Mouse (Mus musculus) left cerebral cortex, adult 2 months (tissue): ENCODE measurements around the gene Iqgap2. TPM values are rescaled to one million over a fixed set of nuclear protein-coding genes. Genes with fewer than 3 reads are reported as not detected.
A peak's percentile ranks its signal among the peaks of the same experiment; 100 is the strongest.

ENCODE experiments used
- DNase-seq, 2 experiments: peaks; one replicate each; pipeline ENCODE4 v3.0.0; 2021 to 2022; ENCODE audit warnings: low spot score in 2 of 2, mixed read lengths in 1 of 2; ENCODE audit errors: extremely low spot score in 1 of 2
- H3K27ac ChIP-seq: fragments of 200-600 bp; 2 replicates; pipeline ENCODE4 v1.8.1; 2022
- H3K4me3 ChIP-seq: fragments of 200-600 bp; 2 replicates; pipeline ENCODE4 v1.8.1; 2022
- CTCF ChIP-seq: fragments of 200-600 bp; IDR thresholded peaks from 2 replicates; pipeline ENCODE4 v1.8.1; 2022; ENCODE audit warnings: antibody characterized with exemption, mild to moderate bottlenecking, moderate library complexity
- intact Hi-C: fragments of 180-260 bp; cut with DNase I; formaldehyde crosslinking; loops from one replicate; pipeline ENCODE4 v1.15.1; 2025
- total RNA-seq, 2 experiments: library from RNA; stranded (reverse); gene quantifications; 2 replicates each; pipeline ENCODE4 v1.2.3; 2021

The Iqgap2 gene
- total RNA-seq, 2 experiments from 2014 or later = 19.1 to 21.5 TPM

- intact Hi-C loops = no loop called here
- no peak overlapping the region for H3K27ac ChIP-seq
- DNase-seq = no peak
- no peak overlapping the region for H3K4me3 ChIP-seq
- TF ChIP-seq CTCF = no peak
Measured at GRCm38 (mm10) chr13:95688576-95688975, 203.1 kb downstream of the Iqgap2 start.

GRCm38 (mm10) chr13:95685736-95686135 lies 206.0 kb downstream of the Iqgap2 start:
- intact Hi-C loops = no loop called here
- no peak for TF ChIP-seq CTCF
- Histone ChIP-seq H3K27ac (no peak overlapping the region), H3K4me3 (no peak overlapping the region)
- DNase-seq = no peak

DNA sequence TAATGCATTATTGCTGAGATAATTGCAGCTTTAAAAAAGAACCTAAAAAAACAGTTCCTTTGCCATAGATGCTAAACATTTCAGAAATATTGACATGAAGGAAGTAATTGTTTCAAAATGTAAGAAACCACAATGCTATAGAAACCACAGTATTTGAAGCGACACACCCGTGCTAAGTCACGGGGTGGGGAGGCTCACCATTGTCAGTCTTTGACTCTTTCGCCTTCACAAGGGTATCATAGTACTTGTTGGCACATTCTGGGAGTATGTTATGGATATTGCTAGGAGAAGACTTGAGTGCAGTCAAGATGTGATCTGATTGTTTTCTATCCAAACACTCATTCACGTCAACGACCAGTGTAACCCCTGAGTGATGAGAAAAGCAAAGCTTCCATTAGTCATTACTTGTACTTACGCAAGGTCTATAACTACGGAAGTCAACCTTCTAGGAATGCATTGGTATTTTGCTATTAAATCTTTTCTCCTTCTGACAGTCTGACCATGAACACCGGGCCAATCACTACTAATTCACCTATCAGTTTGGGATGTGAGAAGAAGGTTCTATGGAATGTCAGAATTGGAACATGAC lies 207.0 kb downstream of the Iqgap2 start:
- DNase-seq = no peak
- no peak for TF ChIP-seq CTCF
- intact Hi-C loops = no loop called here
- no peak overlapping the region for H3K4me3 ChIP-seq
- H3K27ac ChIP-seq = no peak overlapping the region

DNA sequence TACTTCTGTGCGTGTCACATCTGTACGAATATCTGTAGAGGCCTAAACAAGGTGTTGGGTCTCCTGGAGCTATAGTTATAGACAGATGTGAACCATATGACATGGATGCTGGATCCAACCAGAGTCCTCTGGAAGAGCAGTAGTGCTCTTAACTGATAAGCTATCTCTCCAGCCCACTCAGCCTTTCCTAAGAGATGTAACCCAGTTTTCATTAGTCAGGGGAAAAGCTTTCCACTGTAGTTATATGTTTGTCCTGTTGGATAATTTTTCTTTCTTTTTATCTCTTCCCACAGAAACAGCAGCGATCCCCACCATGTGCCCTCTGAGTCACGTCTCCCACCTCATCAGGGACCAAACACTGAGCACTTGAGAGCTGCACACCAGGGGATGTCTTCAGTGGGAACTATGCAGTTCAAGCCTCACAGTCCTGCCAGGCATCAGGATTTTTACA lies 212.2 kb downstream of the Iqgap2 start:
- intact Hi-C loops = no loop called here
- DNase-seq = no peak

DNA sequence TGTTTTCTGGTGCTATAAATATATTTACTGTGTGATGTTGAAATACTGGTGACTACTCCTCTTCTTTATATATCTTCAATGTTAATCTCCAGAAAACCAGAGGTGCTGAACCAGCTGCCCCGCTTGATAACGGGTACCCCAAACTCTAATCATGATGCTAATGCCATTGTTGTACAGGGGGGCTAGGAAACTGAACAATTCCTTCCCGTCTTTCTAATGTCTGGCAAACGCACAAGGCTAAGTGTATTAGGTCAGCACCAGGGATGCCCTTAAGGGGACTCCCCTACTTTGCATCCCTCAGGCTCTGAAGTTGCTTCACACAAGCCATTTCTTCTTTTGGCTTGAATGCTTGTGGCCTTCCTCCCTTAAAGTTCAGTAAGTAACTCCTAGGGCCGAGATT lies 212.6 kb downstream of the Iqgap2 start:
- H3K4me3 ChIP-seq = no peak overlapping the region
- TF ChIP-seq CTCF = no peak
- no peak for DNase-seq
- intact Hi-C loops = no loop called here
- H3K27ac ChIP-seq = no peak overlapping the region

More for the DNA sequence above, 212.2 kb downstream of the Iqgap2 start:
- H3K4me3 ChIP-seq = no peak overlapping the region
- no peak overlapping the region for H3K27ac ChIP-seq
- no peak for TF ChIP-seq CTCF

- TF ChIP-seq CTCF = no peak
- Histone ChIP-seq H3K27ac (no peak overlapping the region), H3K4me3 (no peak overlapping the region)
- intact Hi-C loops = no loop called here
- no peak for DNase-seq
Measured at GRCm38 (mm10) chr13:95672372-95672771, 219.3 kb downstream of the Iqgap2 start.

DNA sequence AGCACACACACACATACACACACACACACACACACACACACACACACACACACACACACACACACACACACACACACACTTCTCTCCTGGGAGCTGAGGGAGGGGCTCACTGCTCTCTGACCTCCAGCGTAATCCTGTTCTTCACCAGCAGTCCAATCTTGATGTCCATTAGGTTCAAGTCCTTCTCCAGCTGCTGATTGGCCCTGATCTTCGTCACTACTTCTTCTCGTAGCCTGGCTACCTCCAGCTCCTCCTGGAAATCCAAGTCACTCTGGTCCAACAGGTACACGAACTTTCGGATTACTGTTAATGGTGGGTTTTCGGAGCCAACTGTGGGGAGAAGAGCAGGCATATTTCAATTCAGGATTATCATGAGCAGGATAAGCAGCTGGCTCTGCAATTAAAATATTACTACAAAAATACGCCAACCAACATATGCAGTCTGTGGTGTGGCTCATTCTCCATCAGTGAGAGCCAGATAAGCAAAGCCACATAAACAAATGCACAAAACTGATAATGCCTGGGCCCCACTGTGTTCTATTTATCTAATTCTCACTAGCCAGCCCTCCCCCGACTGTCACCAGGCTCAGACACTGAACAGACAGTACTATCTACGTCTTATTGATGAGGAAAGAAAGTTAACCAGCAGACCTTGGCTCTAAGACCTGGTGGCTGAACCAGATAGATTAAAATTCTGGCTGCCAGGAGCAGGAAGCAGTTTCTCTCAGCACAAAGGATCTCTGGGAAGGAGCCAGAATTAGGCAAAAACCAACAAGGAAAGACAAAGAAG lies 220.4 kb downstream of the Iqgap2 start:
- intact Hi-C loops = no loop called here
- H3K27ac ChIP-seq = no peak overlapping the region
- no peak for DNase-seq
- no peak overlapping the region for H3K4me3 ChIP-seq
- TF ChIP-seq CTCF = no peak

- intact Hi-C loops = no loop called here
- no peak for DNase-seq
- no peak overlapping the region for H3K4me3 ChIP-seq
- TF ChIP-seq CTCF = no peak
- H3K27ac ChIP-seq = no peak overlapping the region
Measured at GRCm38 (mm10) chr13:95670534-95670933, 221.2 kb downstream of the Iqgap2 start.

- no peak overlapping the region for H3K4me3 ChIP-seq
- DNase-seq = no peak
- intact Hi-C loops = no loop called here
- TF ChIP-seq CTCF = peak; percentile 57
- no peak overlapping the region for H3K27ac ChIP-seq
Measured at GRCm38 (mm10) chr13:95667260-95667659, 224.5 kb downstream of the Iqgap2 start.

- intact Hi-C loops = no loop called here
- no peak for DNase-seq
- no peak for TF ChIP-seq CTCF
- Histone ChIP-seq H3K4me3 (no peak overlapping the region), H3K27ac (no peak overlapping the region)
Measured at GRCm38 (mm10) chr13:95665644-95666356, 225.9 kb downstream of the Iqgap2 start.

DNA sequence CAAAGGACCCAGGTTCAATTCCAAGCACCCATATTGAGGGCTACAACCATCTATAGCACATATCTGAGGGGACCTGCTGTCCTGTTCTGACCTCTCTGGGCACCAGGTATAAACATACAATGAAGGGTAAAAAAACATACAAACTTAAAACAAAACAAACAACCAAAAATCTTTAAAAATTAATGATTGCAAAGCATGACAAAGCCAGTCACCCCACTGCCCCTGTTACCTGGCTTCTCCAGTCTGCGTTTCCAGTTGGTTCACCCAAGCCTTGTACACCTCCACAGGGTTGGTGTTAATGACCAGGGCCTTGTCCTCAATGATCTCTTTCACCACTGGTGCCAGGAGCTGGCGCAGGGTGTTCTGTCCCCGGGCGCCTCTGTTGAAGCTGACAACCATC lies 227.9 kb downstream of the Iqgap2 start:
- intact Hi-C loops = loop anchor here (5.0 kb wide), 1 partner anchor 58 kb away; no protein-coding TSS in a partner anchor
- Histone ChIP-seq H3K4me3 (no peak overlapping the region), H3K27ac (no peak overlapping the region)
- no peak for DNase-seq
- no peak for TF ChIP-seq CTCF

DNA sequence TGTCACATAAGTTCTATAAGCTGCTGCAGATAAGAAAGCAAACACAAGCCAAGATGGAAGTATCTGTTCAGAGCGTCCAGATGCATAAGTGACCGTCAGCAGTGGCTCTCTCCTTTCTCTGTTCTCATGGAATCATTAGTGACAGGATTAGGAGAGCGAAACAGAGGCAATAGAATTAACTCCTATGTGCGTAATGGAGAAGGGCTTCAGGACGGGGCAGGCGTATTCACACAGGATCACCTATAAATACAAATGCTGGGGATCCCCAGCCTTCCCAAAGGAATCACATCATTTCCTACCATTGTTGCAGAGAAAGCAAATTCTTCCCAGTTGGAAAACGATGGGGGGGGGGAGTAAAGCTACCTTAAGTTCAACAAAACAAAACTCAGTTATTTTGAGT lies 232.3 kb downstream of the Iqgap2 start:
- no peak for TF ChIP-seq CTCF
- intact Hi-C loops = no loop called here
- no peak for DNase-seq
- Histone ChIP-seq H3K27ac (no peak overlapping the region), H3K4me3 (no peak overlapping the region)
